Mouse (Mus musculus) E14TG2a.4 (cell line): Measurements from ENCODE around the gene Hyal2.

Experiments
- CTCF ChIP-seq: conservative IDR thresholded peaks from 2 replicates; pipeline ENCODE4 v1.5.1; 2014; ENCODE audit warnings: low read length
- NANOG ChIP-seq: IDR thresholded peaks from 2 replicates; pipeline ENCODE4 v1.6.1; 2014; ENCODE audit warnings: borderline replicate concordance, low read length, mixed read lengths
- POU5F1 ChIP-seq: IDR thresholded peaks from 2 replicates; pipeline ENCODE4 v1.6.1; 2014; ENCODE audit warnings: low read length, borderline replicate concordance

GRCm38 (mm10) chr9:107579023-107579900 lies 11.5 kb downstream of the Hyal2 start:
- TF ChIP-seq CTCF: no peak
- TF ChIP-seq POU5F1: no peak
- no peak for TF ChIP-seq NANOG
